Mouse (Mus musculus) midbrain, embryonic 12.5 days (tissue): ENCODE data around the gene Mvb12a. TPM values are rescaled to one million over a fixed set of nuclear protein-coding genes. Genes with fewer than 3 reads are reported as not detected.

Experiments
- polyA plus RNA-seq: library from polyadenylated mRNA; unstranded; fragments of >200 nt; fragmentation: Nextera tagmentation; extraction: Ambion mirVana; gene quantifications from 2 replicates; pipeline ENCODE4 v1.2.1, GENCODE M21; 2016

The Mvb12a gene
- polyA plus RNA-seq, 1 experiment from 2014 or later, result 57.0 TPM

Other genes starting within 250 kb of the Mvb12a start
- gene Use1, start 176.1 kb upstream of the Mvb12a start, polyA plus RNA-seq, result 75.8 and 82.5 TPM in 2 replicates
- gene Ocel1, start 171.6 kb upstream of the Mvb12a start, polyA plus RNA-seq, result 4.5 and 6.3 TPM in 2 replicates
- gene Nr2f6, start 161.0 kb upstream of the Mvb12a start, polyA plus RNA-seq, result 54.4 and 58.5 TPM in 2 replicates
- gene Ushbp1, start 147.1 kb upstream of the Mvb12a start, polyA plus RNA-seq, result 5.6 and 5.9 TPM in 2 replicates
- gene Babam1, start 146.1 kb upstream of the Mvb12a start, polyA plus RNA-seq, result 91.7 and 102 TPM in 2 replicates
- gene Ankle1, start 136.9 kb upstream of the Mvb12a start, polyA plus RNA-seq, result 34.8 and 39.1 TPM in 2 replicates
- 109 and 111 TPM in 2 replicates for gene Abhd8, start 79.3 kb upstream of the Mvb12a start, polyA plus RNA-seq
- 235 and 245 TPM in 2 replicates for gene Mrpl34, start 78.0 kb upstream of the Mvb12a start, polyA plus RNA-seq
- 145 and 152 TPM in 2 replicates for gene Dda1, start 73.7 kb upstream of the Mvb12a start, polyA plus RNA-seq
- 14.2 and 18.7 TPM in 2 replicates for gene Ano8, start 57.0 kb upstream of the Mvb12a start, polyA plus RNA-seq
- gene Gtpbp3, start 54.8 kb upstream of the Mvb12a start, polyA plus RNA-seq, result 15.5 and 18.3 TPM in 2 replicates
- gene Plvap, start 31.2 kb upstream of the Mvb12a start, polyA plus RNA-seq, result 26.9 and 29.5 TPM in 2 replicates
- 0.13 and 0.41 TPM in 2 replicates for gene Ccdc194, start 17.2 kb upstream of the Mvb12a start, polyA plus RNA-seq
- gene Bst2, start 5.5 kb upstream of the Mvb12a start, polyA plus RNA-seq, result 13.1 and 14.5 TPM in 2 replicates
- 0.14 TPM in 2 replicates for gene Tmem221, start 15.9 kb downstream of the Mvb12a start, polyA plus RNA-seq
- not detected in 2 replicates for gene Nxnl1, start 23.7 kb downstream of the Mvb12a start, polyA plus RNA-seq
- gene Slc27a1, start 26.0 kb downstream of the Mvb12a start, polyA plus RNA-seq, result 38.4 and 44.4 TPM in 2 replicates
- 215 and 216 TPM in 2 replicates for gene Pgls, start 49.3 kb downstream of the Mvb12a start, polyA plus RNA-seq
- 6.5 and 6.9 TPM in 2 replicates for gene Fam129c, start 54.7 kb downstream of the Mvb12a start, polyA plus RNA-seq
- 52.1 and 56.2 TPM in 2 replicates for gene Colgalt1, start 68.1 kb downstream of the Mvb12a start, polyA plus RNA-seq
- 12.8 and 16.9 TPM in 2 replicates for gene Unc13a, start 128.8 kb downstream of the Mvb12a start, polyA plus RNA-seq
- 3.3 and 3.4 TPM in 2 replicates for gene Jak3, start 133.4 kb downstream of the Mvb12a start, polyA plus RNA-seq
- not detected in 2 replicates for gene Insl3, start 146.3 kb downstream of the Mvb12a start, polyA plus RNA-seq
- 0.55 and 0.66 TPM in 2 replicates for gene B3gnt3, start 158.9 kb downstream of the Mvb12a start, polyA plus RNA-seq
- 39.2 and 43.7 TPM in 2 replicates for gene Fcho1, start 182.8 kb downstream of the Mvb12a start, polyA plus RNA-seq